Mouse (Mus musculus) Patski (cell line): ENCODE data around the gene Fam81a. TPM values are rescaled to one million over a fixed set of nuclear protein-coding genes. Genes with fewer than 3 reads are reported as not detected.

ENCODE experiments used
- ATAC-seq: fragments of 100-300 bp; one replicate; pipeline ENCODE4 v1.8.0; 2021
- CTCF ChIA-PET: fragments of 350-600 bp; sonication (Branson Sonifier 250); formaldehyde crosslinking; loops from one replicate; lab custom pipeline; 2022; ENCODE audit warnings: inconsistent platforms; lab: Charles Lee
- POLR2A ChIA-PET: fragments of 350-600 bp; sonication (Branson Sonifier 250); formaldehyde crosslinking; loops from one replicate; lab custom pipeline; 2022; ENCODE audit warnings: antibody characterized with exemption, inconsistent platforms; lab: Charles Lee
- DNase-seq: peaks from one replicate; pipeline ENCODE4 v3.0.0-alpha.2; 2011; ENCODE audit warnings: low read depth, low spot score
- H3K27me3 ChIP-seq: fragments of 371-371 bp; one replicate; pipeline ENCODE4 v1.5.1; 2021
- CTCF ChIP-seq: fragments of 100-300 bp; IDR thresholded peaks from one replicate; pipeline ENCODE4 v1.5.1; 2021
- in situ Hi-C: fragments of 300-500 bp; cut with MboI; formaldehyde crosslinking; loops from 3 replicates; pipeline ENCODE4 v1.11.1; 2018; ENCODE audit warnings: low pct_unique_long_range_greater_than_20kb, mixed read lengths
- polyA plus RNA-seq: library from polyadenylated mRNA; unstranded; gene quantifications from one replicate; pipeline ENCODE4 v1.2.3, GENCODE M21; 2021

The Fam81a gene
- polyA plus RNA-seq, 1 experiment from 2014 or later: 64.4 TPM

DNA sequence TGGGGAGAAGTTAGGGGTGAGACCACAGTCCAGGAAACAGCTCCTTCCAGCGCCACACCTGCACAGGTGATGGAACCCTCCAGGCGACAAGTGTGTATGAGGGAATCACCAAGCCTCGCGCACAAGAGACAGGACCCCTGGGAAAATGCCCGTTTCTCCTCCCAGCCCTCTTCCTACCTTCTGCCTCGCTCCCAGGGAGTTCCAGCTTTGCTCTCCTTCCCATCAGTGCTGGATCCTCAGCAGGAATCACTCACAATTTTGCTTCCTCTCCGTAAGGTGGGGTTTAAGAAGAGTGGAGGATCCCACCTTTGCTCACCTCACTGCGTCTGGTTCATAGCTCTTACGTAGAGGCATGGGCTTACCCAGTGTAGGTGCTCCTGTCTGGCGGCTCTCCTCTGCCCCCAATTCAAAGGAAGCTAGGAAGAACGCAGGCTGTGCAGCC lies 454 bp downstream of the Fam81a start:
- ATAC-seq (no peak), DNase-seq (no peak)
- no peak for TF ChIP-seq CTCF
- no peaks in the 10 kb centered on the region for H3K27me3 ChIP-seq
- POLR2A ChIA-PET: no interaction called here
- CTCF ChIA-PET: no interaction called here
- in situ Hi-C loops: no loop called here

DNA sequence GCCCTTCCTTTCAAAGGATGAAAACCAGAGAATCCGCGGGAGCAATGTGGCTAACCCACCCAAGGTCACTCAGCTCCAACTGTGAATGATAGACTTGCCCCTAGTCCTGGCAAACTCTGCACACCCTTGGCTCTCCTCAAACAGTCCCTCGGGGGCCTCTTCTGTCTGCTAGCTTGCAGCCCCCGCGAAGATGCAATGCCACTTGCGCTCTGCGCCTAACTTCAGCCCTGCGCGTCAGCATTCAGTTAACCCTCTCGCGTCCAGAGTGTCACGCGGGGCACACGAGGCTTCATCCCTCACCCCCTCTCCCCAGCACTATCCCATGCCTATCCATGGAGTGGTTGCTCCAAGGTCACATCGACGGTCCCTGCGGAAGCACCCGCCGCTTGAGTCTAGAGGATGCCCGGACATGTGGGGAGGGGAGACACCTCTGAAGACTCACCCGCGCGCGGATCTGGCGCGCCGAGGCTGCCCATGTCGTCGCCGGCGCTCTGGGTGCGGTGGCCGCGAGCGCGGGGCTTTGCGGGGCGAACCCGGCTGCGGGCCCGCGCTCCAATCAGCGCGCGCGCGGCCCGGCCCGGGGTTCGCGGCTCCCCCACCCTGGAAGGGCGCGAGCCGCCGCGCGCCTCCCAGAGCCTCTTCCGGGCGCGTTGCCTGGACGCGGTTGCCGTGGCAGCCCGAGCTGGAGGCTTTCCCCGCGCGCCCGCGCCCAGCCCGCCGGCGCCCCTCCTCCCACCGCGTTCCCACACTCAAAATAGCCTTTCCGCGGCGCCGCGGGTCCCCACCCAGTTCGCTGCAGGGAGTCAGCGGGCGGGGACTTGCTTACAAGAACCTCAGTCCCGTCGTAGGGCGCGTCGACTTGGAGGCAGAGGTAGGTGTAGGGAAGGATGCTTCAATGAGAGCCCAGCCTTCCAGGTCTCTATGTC lies 1.2 kb downstream of the Fam81a start:
- POLR2A ChIA-PET: interaction anchor here (0.9 to 1.1 kb wide), 3 partner anchors 66 to 151 kb away, joined by 3 to 5 read pairs (median 4); partner anchors contain the start of gene Myo1e
- no peak for TF ChIP-seq CTCF
- DNase-seq: no peak
- CTCF ChIA-PET: interaction anchor here (0.8 to 1.7 kb wide), 3 partner anchors 27 to 49 kb away, joined by 3 to 5 read pairs (median 3); no protein-coding TSS in a partner anchor
- no peak for ATAC-seq
- in situ Hi-C loops: no loop called here
- H3K27me3 ChIP-seq: no peaks in the 10 kb centered on the region

DNA sequence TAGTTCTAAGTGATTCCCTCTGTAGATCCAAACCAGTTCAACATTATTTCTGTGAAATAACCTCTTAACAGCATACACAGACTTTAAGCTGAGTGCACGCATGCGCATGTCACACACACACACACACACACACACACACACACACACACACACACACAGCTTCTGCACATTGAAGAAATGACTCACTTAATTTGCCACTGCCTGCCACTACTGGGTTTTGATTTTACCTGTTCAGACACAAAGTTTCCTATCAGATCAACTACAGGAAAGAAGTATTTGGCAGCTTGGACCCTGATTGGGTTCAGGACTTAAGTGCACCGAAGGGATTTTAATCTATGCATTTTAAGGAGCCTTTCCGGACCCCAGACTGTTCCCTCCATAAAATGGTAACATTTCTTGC lies 2.0 kb downstream of the Fam81a start:
- ATAC-seq: no peak
- peak; percentile 12 for DNase-seq
- in situ Hi-C loops: no loop called here
- H3K27me3 ChIP-seq: no peaks in the 10 kb centered on the region
- POLR2A ChIA-PET: interaction anchor here (0.9 to 1.1 kb wide), 3 partner anchors 67 to 151 kb away, joined by 3 to 5 read pairs (median 4); partner anchors contain the start of gene Myo1e
- no peak for TF ChIP-seq CTCF
- CTCF ChIA-PET: interaction anchor here (0.8 to 1.7 kb wide), 3 partner anchors 26 to 50 kb away, joined by 3 to 5 read pairs (median 3); no protein-coding TSS in a partner anchor

DNA sequence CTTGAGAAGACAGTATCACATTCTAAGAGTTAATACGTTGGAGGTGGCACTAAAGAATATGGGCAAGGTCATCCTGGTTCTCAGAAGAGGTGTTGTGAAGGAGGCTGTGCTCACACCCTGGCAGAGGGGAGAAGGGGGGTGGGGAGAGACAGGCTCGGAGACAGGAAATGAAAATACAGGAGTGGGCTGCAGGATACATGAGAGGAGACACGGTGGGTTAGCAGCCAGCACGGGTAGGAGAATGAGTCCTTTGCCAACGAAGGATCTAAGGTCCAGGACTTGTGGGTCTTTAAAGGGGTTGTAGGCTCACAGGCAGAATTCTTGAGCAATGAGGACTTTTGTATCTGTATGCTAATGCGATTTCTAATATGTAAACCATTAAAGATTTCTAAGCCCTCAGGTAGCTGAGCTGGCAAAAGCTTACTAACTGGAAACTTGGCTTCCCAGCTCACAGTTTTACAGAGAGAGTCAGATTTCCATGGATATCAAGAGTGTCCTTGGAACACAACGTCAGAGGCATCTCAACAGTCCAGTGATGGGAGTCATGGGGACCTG lies 3.0 kb downstream of the Fam81a start:
- no peaks in the 10 kb centered on the region for H3K27me3 ChIP-seq
- in situ Hi-C loops: no loop called here
- ChIA-PET CTCF (interaction anchor here (1.7 kb wide), 1 partner anchor 29 kb away, joined by 5 read pairs; no protein-coding TSS in a partner anchor), POLR2A (no interaction called here)
- ATAC-seq (peak; percentile 36), DNase-seq (peak; percentile 75)
- TF ChIP-seq CTCF: no peak

DNA sequence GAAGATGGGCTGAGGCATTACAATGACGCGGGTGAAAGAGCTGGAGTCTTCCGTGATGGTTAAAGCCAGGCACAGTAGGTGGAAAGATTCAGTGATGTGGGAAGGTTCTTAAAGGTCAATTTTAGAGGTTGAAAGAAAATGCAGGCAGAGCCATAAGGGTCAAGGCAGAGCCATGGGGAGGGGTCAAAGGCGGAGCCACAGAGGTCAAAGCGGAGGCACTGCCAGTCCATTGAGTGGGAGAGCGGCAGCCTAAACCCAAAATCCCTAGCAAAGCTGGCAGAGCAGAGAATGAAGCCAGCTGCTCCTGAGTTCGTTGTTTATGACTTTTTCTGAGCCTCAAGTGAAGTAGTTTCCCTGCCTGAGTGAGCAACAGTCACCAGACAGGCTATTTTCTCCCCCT lies 3.8 kb downstream of the Fam81a start:
- no peak for ATAC-seq
- in situ Hi-C loops: no loop called here
- DNase-seq: no peak
- TF ChIP-seq CTCF: no peak
- no peaks in the 10 kb centered on the region for H3K27me3 ChIP-seq
- ChIA-PET CTCF (no interaction called here), POLR2A (no interaction called here)

DNA sequence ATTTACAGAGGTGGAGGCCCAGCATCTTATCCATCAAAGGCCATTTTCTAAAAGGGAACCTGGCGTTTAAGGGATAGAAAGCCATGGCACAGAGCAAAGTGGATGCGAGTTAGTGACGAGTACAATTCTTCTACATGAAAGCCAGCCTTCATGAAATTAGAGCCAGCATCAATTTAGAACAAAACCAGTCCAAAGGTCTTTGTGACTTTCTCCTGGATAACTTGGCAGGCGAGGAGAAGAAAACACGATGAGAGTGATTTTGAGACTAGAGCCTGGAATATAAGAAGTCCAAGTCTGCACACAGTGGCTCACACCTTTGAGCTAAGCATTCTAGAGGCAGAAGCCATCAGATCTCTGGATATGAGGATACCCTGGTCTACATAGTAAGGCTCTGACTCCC lies 4.4 kb downstream of the Fam81a start:
- ChIA-PET CTCF (no interaction called here), POLR2A (no interaction called here)
- no peak for DNase-seq
- H3K27me3 ChIP-seq: no peaks in the 10 kb centered on the region
- in situ Hi-C loops: no loop called here
- no peak for TF ChIP-seq CTCF
- no peak for ATAC-seq

DNA sequence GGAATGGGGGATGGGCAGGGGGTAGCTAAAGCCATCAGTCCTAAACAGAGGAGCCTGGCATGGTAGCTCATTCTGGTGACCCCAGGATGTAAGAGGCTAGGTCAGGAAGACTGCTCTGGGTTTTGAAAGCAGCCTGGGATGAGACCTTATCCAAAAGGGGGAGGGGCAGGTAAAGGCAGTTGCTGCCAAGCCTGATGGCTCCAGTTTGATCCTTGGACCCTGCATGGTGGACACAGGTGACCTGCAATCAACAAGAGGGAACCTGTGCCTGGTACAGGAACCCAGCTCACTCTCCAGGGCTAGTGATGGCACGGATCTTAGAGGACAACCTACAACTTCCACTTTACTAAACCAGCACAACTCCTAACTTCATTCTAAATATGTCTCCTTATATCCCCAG lies 7.2 kb downstream of the Fam81a start:
- DNase-seq (no peak), ATAC-seq (no peak)
- ChIA-PET POLR2A (no interaction called here), CTCF (no interaction called here)
- no peak for TF ChIP-seq CTCF
- in situ Hi-C loops: no loop called here
- H3K27me3 ChIP-seq: no peaks in the 10 kb centered on the region

DNA sequence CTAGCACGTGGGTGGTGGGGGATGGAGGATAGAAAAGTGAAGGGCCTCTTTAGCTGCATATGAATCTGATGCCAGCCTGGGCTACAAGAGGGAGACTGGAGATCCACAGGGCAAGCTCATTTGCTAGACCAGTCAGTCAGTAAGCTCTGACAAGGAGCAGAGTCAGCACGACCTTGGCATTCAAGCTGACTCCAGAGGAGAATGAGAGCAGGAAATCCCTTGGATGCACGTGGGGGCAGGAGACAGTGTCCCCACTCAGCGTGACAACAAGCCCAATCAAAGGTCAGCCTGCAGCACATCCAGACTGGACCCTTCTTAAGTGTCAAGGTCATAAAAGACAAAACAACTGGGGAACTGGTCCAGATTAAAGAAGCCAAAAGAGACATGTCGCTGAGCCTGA lies 7.6 kb downstream of the Fam81a start:
- POLR2A ChIA-PET: no interaction called here
- no peak for TF ChIP-seq CTCF
- in situ Hi-C loops: no loop called here
- no peak for ATAC-seq
- CTCF ChIA-PET: interaction anchor here (1.6 kb wide), 1 partner anchor 14 kb away, joined by 5 read pairs; no protein-coding TSS in a partner anchor
- no peaks in the 10 kb centered on the region for H3K27me3 ChIP-seq
- DNase-seq: no peak

DNA sequence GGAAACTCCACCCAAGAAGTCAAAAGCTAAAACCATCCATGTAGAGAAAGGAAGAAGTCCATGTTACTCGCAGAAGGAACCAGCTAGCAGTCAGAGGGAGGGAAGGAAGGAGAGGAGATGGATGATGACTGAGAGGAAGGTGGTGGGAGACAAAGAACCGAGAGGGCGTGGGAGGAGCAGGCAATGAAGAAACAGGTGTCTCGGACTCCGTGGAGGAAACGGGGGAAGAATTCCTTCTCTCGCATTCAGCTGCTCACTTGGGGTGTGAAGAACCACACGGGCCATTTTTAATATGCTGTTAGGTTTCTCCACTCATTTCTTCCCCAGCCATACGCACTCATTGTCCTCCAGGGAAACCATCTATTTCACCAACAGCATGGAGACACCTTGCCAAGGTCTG lies 8.1 kb downstream of the Fam81a start:
- TF ChIP-seq CTCF: no peak
- ATAC-seq (no peak), DNase-seq (no peak)
- H3K27me3 ChIP-seq: no peaks in the 10 kb centered on the region
- CTCF ChIA-PET: interaction anchor here (1.6 kb wide), 1 partner anchor 14 kb away, joined by 5 read pairs; no protein-coding TSS in a partner anchor
- POLR2A ChIA-PET: no interaction called here
- in situ Hi-C loops: no loop called here

DNA sequence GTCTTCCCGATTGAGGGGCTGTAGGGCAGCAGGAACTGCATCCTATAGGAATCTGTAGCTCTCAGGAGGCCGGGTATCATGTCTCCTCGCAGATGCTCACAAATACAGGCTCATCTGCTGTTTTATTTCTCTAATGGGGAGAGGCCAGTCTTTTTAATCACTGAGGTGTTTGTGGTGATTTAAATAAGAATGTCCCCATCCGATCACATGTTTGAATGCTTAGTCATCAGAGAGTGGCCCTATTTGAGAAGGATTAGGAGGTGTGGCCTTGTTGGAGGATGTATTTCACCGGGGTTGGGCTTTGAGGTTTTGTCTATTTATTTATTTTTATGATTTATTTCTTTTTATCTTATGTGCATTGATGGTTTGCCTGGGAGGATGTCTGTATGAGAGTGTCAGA lies 11.6 kb downstream of the Fam81a start:
- no peak for DNase-seq
- no peaks in the 10 kb centered on the region for H3K27me3 ChIP-seq
- ATAC-seq: no peak
- in situ Hi-C loops: no loop called here
- TF ChIP-seq CTCF: no peak
- ChIA-PET CTCF (interaction anchor here (1.9 kb wide), 1 partner anchor 21 kb away, joined by 5 read pairs; no protein-coding TSS in a partner anchor), POLR2A (interaction anchor here (1.5 kb wide), 1 partner anchor 8 kb away, joined by 4 read pairs; no protein-coding TSS in a partner anchor)

DNA sequence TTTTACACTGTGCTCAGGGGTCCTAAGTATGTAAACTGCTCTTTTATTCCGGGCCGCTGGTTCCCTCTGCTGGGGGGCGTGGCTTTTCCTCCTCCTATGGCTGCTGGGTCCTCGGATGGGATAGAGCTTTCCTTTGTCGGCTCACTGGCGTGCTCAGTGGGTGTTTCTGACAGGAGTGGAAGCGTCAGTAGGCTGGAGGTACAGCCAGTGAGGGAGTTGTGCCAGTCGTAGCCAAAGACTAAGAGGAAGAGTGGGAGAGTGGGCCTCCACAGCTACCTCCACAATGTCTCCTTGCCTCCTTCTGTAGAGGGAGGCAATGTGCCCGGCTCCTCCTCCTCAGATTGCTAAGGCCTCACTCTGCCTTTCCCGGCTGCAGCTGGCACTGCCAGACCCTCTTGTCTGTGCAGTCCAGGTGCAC lies 30.5 kb downstream of the Fam81a start:
- in situ Hi-C loops: loop anchor here (5.0 kb wide), 2 partner anchors 85 to 285 kb away; no protein-coding TSS in a partner anchor
- ATAC-seq: no peak
- DNase-seq: no peak
- ChIA-PET POLR2A (no interaction called here), CTCF (no interaction called here)
- no peaks in the 10 kb centered on the region for H3K27me3 ChIP-seq
- TF ChIP-seq CTCF: no peak
